Mouse (Mus musculus) 3134 (cell line): ENCODE results near the gene Wwox.

Experiments used
- DNase-seq: peaks from one replicate; pipeline ENCODE4 v3.0.0-alpha.2; 2011; ENCODE audit warnings: low spot score; ENCODE audit not compliant: insufficient read length; ENCODE audit errors: extremely low read depth

The Wwox gene

GRCm38 (mm10) chr8:115046496-115046895 lies 607.0 kb downstream of the Wwox start:
- no peak for DNase-seq

- DNase-seq: no peak
These were observed 618.9 kb downstream of the Wwox start for GRCm38 (mm10) chr8:115058193-115058835.

GRCm38 (mm10) chr8:115063623-115064022 lies 624.2 kb downstream of the Wwox start:
- no peak for DNase-seq

- no peak for DNase-seq
These were observed 625.2 kb downstream of the Wwox start for GRCm38 (mm10) chr8:115064691-115065090.

- no peak for DNase-seq
These were observed 625.9 kb downstream of the Wwox start for GRCm38 (mm10) chr8:115065386-115065785.

- DNase-seq: no peak
These were observed 627.1 kb downstream of the Wwox start for GRCm38 (mm10) chr8:115066550-115067058.

- DNase-seq: no peak
These were observed 629.3 kb downstream of the Wwox start for GRCm38 (mm10) chr8:115068723-115069122.

GRCm38 (mm10) chr8:115070225-115070624 lies 630.8 kb downstream of the Wwox start:
- no peak for DNase-seq

GRCm38 (mm10) chr8:115071231-115071630 lies 631.8 kb downstream of the Wwox start:
- no peak for DNase-seq

GRCm38 (mm10) chr8:115078296-115078695 lies 638.8 kb downstream of the Wwox start:
- no peak for DNase-seq

- DNase-seq: no peak
These were observed 642.1 kb downstream of the Wwox start for GRCm38 (mm10) chr8:115081302-115082207.

GRCm38 (mm10) chr8:115088162-115088561 lies 648.7 kb downstream of the Wwox start:
- no peak for DNase-seq

GRCm38 (mm10) chr8:115089744-115090143 lies 650.3 kb downstream of the Wwox start:
- DNase-seq: no peak

GRCm38 (mm10) chr8:115090202-115090601 lies 650.7 kb downstream of the Wwox start:
- no peak for DNase-seq

GRCm38 (mm10) chr8:115095548-115095947 lies 656.1 kb downstream of the Wwox start:
- DNase-seq: no peak

GRCm38 (mm10) chr8:115097988-115098562 lies 658.6 kb downstream of the Wwox start:
- no peak for DNase-seq

- DNase-seq: no peak
These were observed 669.9 kb downstream of the Wwox start for GRCm38 (mm10) chr8:115109309-115109708.

- DNase-seq: no peak
These were observed 671.0 kb downstream of the Wwox start for GRCm38 (mm10) chr8:115110423-115110822.

- DNase-seq: no peak
These were observed 672.6 kb downstream of the Wwox start for GRCm38 (mm10) chr8:115112062-115112461.

- no peak for DNase-seq
These were observed 675.0 kb downstream of the Wwox start for GRCm38 (mm10) chr8:115114498-115114897.

- DNase-seq: no peak
These were observed 686.6 kb downstream of the Wwox start for GRCm38 (mm10) chr8:115126081-115126480.
